Mouse (Mus musculus): ENCODE data around the gene Prph2.

DNA sequence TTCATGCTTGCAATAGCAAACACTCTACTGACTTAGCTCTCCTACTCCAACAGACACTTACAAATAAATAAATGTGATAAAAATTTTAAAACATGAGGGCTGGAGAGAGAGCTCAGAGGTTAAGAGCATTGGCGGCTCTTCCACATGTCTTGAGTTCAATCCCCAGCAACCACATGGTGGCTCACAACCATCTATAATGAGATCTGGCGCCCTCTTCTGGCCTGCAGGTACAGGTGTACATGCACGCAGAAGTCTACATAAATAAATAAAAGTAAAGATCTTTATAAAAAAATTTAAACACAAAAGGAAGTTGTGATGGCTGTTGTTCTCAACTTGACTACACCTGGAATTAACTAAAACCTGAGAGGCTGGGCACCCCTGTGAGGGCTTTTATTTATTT, 34.6 kb upstream of the Prph2 start:
- TF ChIP-seq CTCF (IDR thresholded peaks at IDR 0.05; ENCODE audit: borderline replicate concordance, control insufficient read depth, extremely low read depth, insufficient read depth, low read length, poor library complexity): no peak
- no peak for TF ChIP-seq POLR2A (IDR thresholded peaks at IDR 0.05; ENCODE audit: control insufficient read depth, extremely low read depth, insufficient read depth, low read length, poor library complexity)

Measured in thymus, adult 2 months (tissue).